Comparison of ENCODE assay signal across 10 mouse cellular contexts in the genomic region with DNA sequence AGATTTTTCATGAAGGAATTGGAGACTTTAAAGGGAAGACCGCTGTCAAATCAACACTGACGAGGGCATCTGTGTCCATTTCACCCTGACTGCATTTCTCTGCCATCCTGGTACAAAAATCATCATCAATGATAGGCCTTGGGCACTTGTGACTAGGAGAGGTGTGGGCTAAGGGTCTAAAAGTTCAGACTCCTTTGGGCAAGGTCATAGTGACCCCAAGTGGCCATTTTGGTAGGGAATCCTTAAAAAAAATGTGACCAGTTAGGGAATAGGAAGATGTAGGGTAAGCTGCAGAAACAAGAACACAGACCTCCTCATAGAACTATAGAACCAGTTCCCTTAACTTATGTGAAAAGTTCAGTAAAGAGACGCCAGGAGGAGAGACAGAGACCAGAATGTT.
A peak's percentile ranks its signal among the peaks of the same experiment; 100 is the strongest.
DNase-seq lines count a peak whose midpoint lies in the region; ATAC-seq and TF ChIP-seq lines count a peak whose summit lies in the region.
"Had no signal": no experiment of that assay in that cellular context is flagged by ENCODE, and none has a peak within 500 bp of the region (broad histone marks: within the 10 kb centered on the region; RNA-seq: fewer than 3 reads in every experiment).

No protein-coding gene starts in this region.

- H3K4me2 ChIP-seq in lung, postnatal 0 days (replicated peaks; ENCODE audit: low read depth, low read length): no peak overlapping the region
- no peak overlapping the region for H3K4me2 ChIP-seq in heart, embryonic 12.5 days
- H3K4me2 ChIP-seq: midbrain, embryonic 12.5 days had no signal

- ATAC-seq in lung, postnatal 0 days: no peak
- no peak for ATAC-seq in heart, embryonic 12.5 days (ENCODE audit: insufficient number of reproducible peaks, low FRiP score)

- no peaks in the 10 kb centered on the region for H3K4me1 ChIP-seq in lung, postnatal 0 days (ENCODE audit: insufficient read depth, low read depth, low read length)
- no peaks in the 10 kb centered on the region; the same call in 1 of the 2 replicates for H3K4me1 ChIP-seq in cortical plate, adult 2 months (ENCODE audit: control insufficient read depth, insufficient read depth, low read length)
- no peaks in the 10 kb centered on the region for H3K4me1 ChIP-seq in heart, embryonic 12.5 days (replicated peaks)
- H3K4me1 ChIP-seq: midbrain, embryonic 12.5 days had no signal

- H3K9ac ChIP-seq in lung, postnatal 0 days (replicated peaks; ENCODE audit: low read depth): no peak overlapping the region
- H3K9ac ChIP-seq in heart, embryonic 12.5 days: no peak overlapping the region
- H3K9ac ChIP-seq: midbrain, embryonic 12.5 days had no signal

- no peak for TF ChIP-seq EP300 in lung, postnatal 0 days (IDR thresholded peaks at IDR 0.05)

- 58% methylated on average over 3 of the region's 3 CpGs for WGBS in lung, postnatal 0 days
- WGBS in heart, embryonic 12.5 days: 53% methylated on average over 3 of the region's 3 CpGs

- peak; percentile 20; the same call in 1 of the 2 replicates for TF ChIP-seq CTCF in gastrocnemius, adult 2 months (IDR thresholded peaks at IDR 0.05)
- peak; percentile 50 for TF ChIP-seq CTCF in lung, postnatal 0 days (IDR thresholded peaks at IDR 0.05)
- TF ChIP-seq CTCF in cortical plate, adult 2 months (IDR thresholded peaks at IDR 0.05; ENCODE audit: extremely low read depth, insufficient read depth, low read length): peak; percentile 31; the same call in 1 of the 2 replicates

- no peak for TF ChIP-seq POLR2A in cortical plate, adult 2 months (IDR thresholded peaks at IDR 0.05; ENCODE audit: extremely low read depth, insufficient read depth, low read length)

- no peaks in the 10 kb centered on the region for H3K9me3 ChIP-seq in lung, postnatal 0 days (ENCODE audit: low read length)
- H3K9me3 ChIP-seq in heart, embryonic 12.5 days (replicated peaks): no peaks in the 10 kb centered on the region
- H3K9me3 ChIP-seq: midbrain, embryonic 12.5 days had no signal

- no peak overlapping the region for H3K27ac ChIP-seq in gastrocnemius, adult 2 months
- H3K27ac ChIP-seq in lung, postnatal 0 days (ENCODE audit: low read length): no peak overlapping the region
- H3K27ac ChIP-seq in cortical plate, adult 2 months (ENCODE audit: insufficient read depth, low read length): no peak overlapping the region
- H3K27ac ChIP-seq in heart, embryonic 12.5 days (ENCODE audit: poor library complexity, severe bottlenecking): no peak overlapping the region
- H3K27ac ChIP-seq: midbrain, embryonic 12.5 days had no signal

- H3K4me3 ChIP-seq in gastrocnemius, adult 2 months: no peak overlapping the region
- H3K4me3 ChIP-seq in lung, postnatal 0 days (ENCODE audit: low read depth, low read length): no peak overlapping the region
- no peak overlapping the region for H3K4me3 ChIP-seq in cortical plate, adult 2 months (ENCODE audit: insufficient read depth, low read length)
- no peak overlapping the region for H3K4me3 ChIP-seq in heart, embryonic 12.5 days
- H3K4me3 ChIP-seq: midbrain, embryonic 12.5 days had no signal

- H3K36me3 ChIP-seq in lung, postnatal 0 days (ENCODE audit: insufficient read depth, low read length): no peaks in the 10 kb centered on the region
- no peaks in the 10 kb centered on the region for H3K36me3 ChIP-seq in heart, embryonic 12.5 days
- H3K36me3 ChIP-seq: midbrain, embryonic 12.5 days had no signal

- H3K27me3 ChIP-seq in lung, postnatal 0 days (replicated peaks; ENCODE audit: insufficient read depth, low read length): no peaks in the 10 kb centered on the region
- H3K27me3 ChIP-seq in heart, embryonic 12.5 days (replicated peaks): no peaks in the 10 kb centered on the region

- intact Hi-C loops in gastrocnemius, adult 2 months (cut with DNase I): no loop called here

- DNase-seq in gastrocnemius, adult 2 months: no peak
- DNase-seq in gastrocnemius, postnatal 4 days (ENCODE audit: low spot score in 2 of 2): no peak
- DNase-seq in lung, postnatal 0 days (ENCODE audit: low spot score): no peak
- DNase-seq in lung, postnatal 4 days: no peak
- DNase-seq in retina, postnatal 1 day: peak; percentile 44
- DNase-seq in adrenal gland, postnatal 25 days: no peak
- DNase-seq: heart, postnatal 14 days had no signal
